Mouse (Mus musculus) left cerebral cortex, adult 2 months (tissue): ENCODE measurements around the gene B3gnt3. TPM values are rescaled to one million over a fixed set of nuclear protein-coding genes. Genes with fewer than 3 reads are reported as not detected.

Experiments used
- DNase-seq, 2 experiments: peaks; one replicate each; pipeline ENCODE4 v3.0.0; 2021 to 2022; ENCODE audit warnings: low spot score in 2 of 2, mixed read lengths in 1 of 2; ENCODE audit errors: extremely low spot score in 1 of 2
- H3K27ac ChIP-seq: fragments of 200-600 bp; 2 replicates; pipeline ENCODE4 v1.8.1; 2022
- H3K4me3 ChIP-seq: fragments of 200-600 bp; 2 replicates; pipeline ENCODE4 v1.8.1; 2022
- CTCF ChIP-seq: fragments of 200-600 bp; IDR thresholded peaks from 2 replicates; pipeline ENCODE4 v1.8.1; 2022; ENCODE audit warnings: antibody characterized with exemption, mild to moderate bottlenecking, moderate library complexity
- intact Hi-C: fragments of 180-260 bp; cut with DNase I; formaldehyde crosslinking; loops from one replicate; pipeline ENCODE4 v1.15.1; 2025
- total RNA-seq, 2 experiments: library from RNA; stranded (reverse); gene quantifications; 2 replicates each; pipeline ENCODE4 v1.2.3; 2021

B3gnt3 gene
- total RNA-seq, 2 experiments from 2014 or later: 0.68 to 0.79 TPM

- TF ChIP-seq CTCF: no peak
- no peak for DNase-seq
- intact Hi-C loops: no loop called here
- H3K4me3 ChIP-seq: no peak overlapping the region
- no peak overlapping the region for H3K27ac ChIP-seq
Measured at GRCm38 (mm10) chr8:71686143-71686734, 15.3 kb downstream of the B3gnt3 start.

DNA sequence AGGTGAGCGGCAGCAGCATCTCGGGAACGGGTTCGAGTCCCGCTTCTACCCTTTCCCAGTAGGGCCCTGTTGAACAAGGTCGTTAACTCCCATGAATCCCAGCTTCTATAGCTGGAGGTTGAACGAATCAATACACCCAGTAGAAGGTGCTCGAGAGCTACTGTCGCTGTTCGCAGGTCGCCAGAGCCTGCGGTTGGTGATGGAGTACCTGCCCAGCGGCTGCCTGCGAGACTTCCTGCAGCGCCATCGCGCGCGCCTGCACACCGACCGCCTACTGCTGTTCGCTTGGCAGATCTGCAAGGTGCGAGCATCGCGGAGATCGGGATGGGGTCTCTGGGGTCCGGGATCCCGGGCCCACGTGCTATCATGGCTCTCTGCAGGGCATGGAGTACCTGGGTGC is 16.0 kb downstream of the B3gnt3 start:
- no peak for DNase-seq
- peak overlapping the region; percentile 17; the same call in 1 of the 2 replicates for H3K4me3 ChIP-seq
- intact Hi-C loops: no loop called here
- H3K27ac ChIP-seq: no peak overlapping the region
- no peak; the same call in 1 of the 2 replicates for TF ChIP-seq CTCF

DNA sequence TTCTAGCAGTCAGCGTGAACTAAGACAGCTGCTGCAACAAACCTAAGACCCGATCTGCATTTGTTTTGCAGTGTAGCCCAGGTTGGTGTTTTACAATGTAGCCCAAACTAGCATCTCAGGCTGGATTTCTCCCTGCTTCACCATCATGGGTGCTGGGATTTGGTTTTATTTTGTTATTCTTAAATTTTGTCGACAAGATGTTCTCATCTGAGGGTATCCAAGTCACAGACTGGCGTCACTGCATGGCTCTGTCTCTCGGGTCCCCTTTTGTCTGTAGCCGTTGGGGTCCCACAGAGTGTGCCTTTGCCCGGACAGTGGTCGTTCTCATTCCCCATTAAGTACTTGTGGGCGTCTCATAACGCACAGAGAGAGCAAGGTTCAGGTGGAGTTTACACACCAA is 16.9 kb downstream of the B3gnt3 start:
- intact Hi-C loops: no loop called here
- H3K27ac ChIP-seq: no peak overlapping the region
- TF ChIP-seq CTCF: no peak
- no peak overlapping the region for H3K4me3 ChIP-seq
- DNase-seq: no peak

GRCm38 (mm10) chr8:71682832-71683231 is 18.8 kb downstream of the B3gnt3 start:
- no peak overlapping the region for H3K27ac ChIP-seq
- no peak overlapping the region for H3K4me3 ChIP-seq
- TF ChIP-seq CTCF: no peak
- intact Hi-C loops: no loop called here
- no peak for DNase-seq

DNA sequence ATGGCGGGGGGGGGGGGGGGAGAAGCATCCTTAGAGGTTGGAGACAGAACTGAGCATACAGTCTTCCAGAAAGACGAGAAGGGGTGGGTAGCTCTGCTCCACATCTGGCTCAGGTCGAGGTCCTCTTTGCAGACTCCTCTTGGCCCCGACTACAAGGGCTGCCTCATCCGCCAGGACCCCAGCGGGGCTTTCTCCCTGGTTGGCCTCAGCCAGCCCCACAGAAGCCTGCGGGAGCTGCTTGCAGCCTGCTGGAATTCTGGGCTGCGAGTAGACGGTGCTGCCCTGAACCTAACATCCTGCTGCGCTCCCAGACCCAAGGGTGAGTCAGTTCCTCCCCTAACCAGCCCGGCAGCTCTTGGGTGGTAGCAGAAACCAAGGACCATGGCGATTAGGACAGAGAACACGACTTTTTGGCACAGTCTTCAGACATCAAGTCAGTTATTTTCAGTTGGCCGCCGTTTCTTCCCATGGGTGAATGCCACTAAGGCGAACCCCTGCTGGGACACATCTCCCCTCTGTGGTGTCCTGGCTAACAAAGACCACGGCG is 20.1 kb downstream of the B3gnt3 start:
- intact Hi-C loops: no loop called here
- TF ChIP-seq CTCF: no peak
- Histone ChIP-seq H3K4me3 (no peak overlapping the region), H3K27ac (no peak overlapping the region)
- no peak for DNase-seq

DNA sequence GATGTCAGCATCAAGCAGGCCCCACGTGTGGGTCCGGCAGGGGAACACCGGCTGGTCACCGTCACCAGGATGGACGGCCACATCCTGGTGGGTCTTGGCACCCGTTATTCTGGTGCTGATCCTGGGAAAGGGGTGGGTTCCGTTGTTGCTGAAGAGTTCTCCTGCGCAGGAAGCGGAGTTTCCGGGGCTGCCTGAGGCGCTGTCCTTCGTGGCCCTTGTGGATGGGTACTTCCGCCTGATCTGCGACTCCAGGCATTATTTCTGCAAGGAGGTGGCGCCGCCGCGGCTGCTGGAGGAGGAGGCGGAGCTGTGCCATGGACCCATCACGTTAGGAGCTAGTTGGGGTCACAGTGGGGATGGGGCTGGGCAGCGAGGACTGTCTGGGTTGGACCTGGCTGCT is 21.1 kb downstream of the B3gnt3 start:
- no peak overlapping the region for H3K4me3 ChIP-seq
- DNase-seq: no peak
- TF ChIP-seq CTCF: no peak
- intact Hi-C loops: no loop called here
- H3K27ac ChIP-seq: no peak overlapping the region

GRCm38 (mm10) chr8:71679550-71680168 is 21.9 kb downstream of the B3gnt3 start:
- H3K27ac ChIP-seq: no peak overlapping the region
- intact Hi-C loops: loop anchor here (10.0 kb wide), 1 partner anchor 455 kb away; the partner anchor contains the start of gene Tpm4
- H3K4me3 ChIP-seq: peak overlapping the region; percentile 34; the same call in 1 of the 2 replicates
- no peak for TF ChIP-seq CTCF
- DNase-seq: no peak

- no peak for TF ChIP-seq CTCF
- DNase-seq: no peak
- Histone ChIP-seq H3K27ac (no peak overlapping the region), H3K4me3 (no peak overlapping the region)
- intact Hi-C loops: loop anchor here (10.0 kb wide), 1 partner anchor 456 kb away; the partner anchor contains the start of gene Tpm4
Measured at GRCm38 (mm10) chr8:71679116-71679515, 22.5 kb downstream of the B3gnt3 start.

DNA sequence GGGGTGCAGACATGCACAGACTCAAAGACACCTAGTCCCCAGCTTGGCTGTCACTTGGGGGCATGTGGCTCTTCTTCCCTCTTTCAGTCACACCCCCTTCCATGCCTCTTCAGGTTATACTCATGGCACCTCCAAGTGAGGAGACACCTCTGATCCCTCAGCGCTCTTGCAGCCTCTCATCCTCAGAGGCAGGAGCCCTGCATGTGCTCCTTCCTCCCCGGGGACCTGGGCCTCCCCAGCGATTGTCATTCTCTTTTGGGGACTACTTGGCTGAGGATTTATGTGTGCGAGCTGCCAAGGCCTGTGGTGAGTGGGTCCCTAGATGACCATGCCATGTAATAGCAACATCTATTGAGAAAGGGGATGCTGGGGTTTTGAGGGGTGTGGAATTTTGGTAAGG is 23.4 kb downstream of the B3gnt3 start:
- H3K27ac ChIP-seq: no peak overlapping the region
- no peak for DNase-seq
- no peak for TF ChIP-seq CTCF
- no peak overlapping the region for H3K4me3 ChIP-seq
- intact Hi-C loops: loop anchor here (10.0 kb wide), 1 partner anchor 457 kb away; the partner anchor contains the start of gene Tpm4

DNA sequence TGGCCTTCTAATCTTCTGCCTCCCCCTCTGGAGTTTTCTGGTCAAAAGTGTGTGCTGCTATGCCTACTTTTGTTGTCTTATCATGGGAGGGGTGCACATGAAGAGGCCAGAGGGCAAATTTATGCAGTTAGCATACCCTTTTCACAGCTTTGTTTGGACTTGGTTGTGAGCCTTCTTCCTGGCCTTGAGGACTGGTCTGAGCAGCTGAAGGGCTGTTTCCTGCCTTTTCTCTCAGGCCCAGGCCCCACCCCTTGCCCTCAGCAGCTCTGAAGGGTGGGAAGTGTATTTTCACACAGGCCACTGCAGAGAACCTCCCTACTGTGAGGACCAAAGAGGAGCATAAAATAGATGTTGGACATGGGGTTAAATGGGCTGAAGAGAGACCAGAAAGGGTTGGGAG is 24.0 kb downstream of the B3gnt3 start:
- DNase-seq: no peak
- TF ChIP-seq CTCF: no peak
- Histone ChIP-seq H3K27ac (no peak overlapping the region), H3K4me3 (no peak overlapping the region)
- intact Hi-C loops: loop anchor here (10.0 kb wide), 1 partner anchor 457 kb away; the partner anchor contains the start of gene Tpm4

GRCm38 (mm10) chr8:71676803-71677202 is 24.8 kb downstream of the B3gnt3 start:
- TF ChIP-seq CTCF: no peak
- Histone ChIP-seq H3K4me3 (peak overlapping the region; percentile 52), H3K27ac (peak overlapping the region; percentile 97)
- no peak for DNase-seq
- intact Hi-C loops: loop anchor here (10.0 kb wide), 1 partner anchor 458 kb away; the partner anchor contains the start of gene Tpm4

DNA sequence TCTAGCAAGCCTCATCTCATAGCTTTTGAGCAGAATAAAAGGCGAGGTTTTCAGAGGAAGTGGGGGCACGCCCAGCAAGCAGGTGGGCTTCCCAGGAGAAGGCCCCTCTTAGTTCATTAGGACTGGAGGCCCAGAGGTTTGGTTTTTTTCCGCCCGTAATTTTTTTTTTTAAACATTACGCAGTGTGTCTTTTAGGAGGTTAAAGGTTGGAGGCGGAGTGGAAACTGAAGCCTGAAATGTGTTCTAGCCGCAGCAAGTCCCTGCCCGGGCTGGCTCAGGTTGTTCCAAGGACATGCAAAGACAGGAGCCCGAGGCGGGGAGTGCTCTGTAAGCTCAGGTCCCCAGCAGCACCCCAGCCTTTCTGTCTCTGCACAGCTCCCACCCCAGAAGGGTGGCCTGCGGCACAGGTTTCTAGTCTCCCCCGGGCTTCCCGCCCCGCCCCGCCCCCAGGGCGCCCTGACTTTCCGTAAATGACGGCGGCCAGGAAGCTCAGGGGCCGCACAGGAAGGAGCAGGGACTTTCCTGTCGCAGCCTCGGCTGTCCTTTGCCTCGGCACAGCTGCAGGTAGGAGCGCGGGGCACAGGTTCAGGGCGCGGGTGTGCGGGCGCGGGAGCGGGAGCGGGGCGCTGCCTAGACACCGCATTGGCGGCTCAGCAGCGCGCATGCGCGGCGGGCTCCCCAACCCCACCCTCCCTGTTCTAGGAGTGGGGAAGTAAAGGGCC is 25.4 kb downstream of the B3gnt3 start, which contains the start of gene Jak3:
Jak3 (plus strand) TSS at position 277 of the 722 bp plus-strand sequence.
- no peak for TF ChIP-seq CTCF
- intact Hi-C loops: loop anchor here (10.0 kb wide), 1 partner anchor 459 kb away; the partner anchor contains the start of gene Tpm4
- Histone ChIP-seq H3K27ac (peak within 1 kb of the TSS; percentile 97), H3K4me3 (peak within 1 kb of the TSS; percentile 52)
- DNase-seq: peak; percentile 65
